Mouse (Mus musculus) lung, postnatal 36 days (tissue): ENCODE results near the gene Ndufs8.

Experiments
- DNase-seq: peaks from one replicate; pipeline ENCODE4 v3.0.0; 2022; ENCODE audit warnings: mixed read lengths

Ndufs8 gene

GRCm38 (mm10) chr19:3903648-3904362 is 8.8 kb downstream of the Ndufs8 start:
- DNase-seq, result no peak

DNA sequence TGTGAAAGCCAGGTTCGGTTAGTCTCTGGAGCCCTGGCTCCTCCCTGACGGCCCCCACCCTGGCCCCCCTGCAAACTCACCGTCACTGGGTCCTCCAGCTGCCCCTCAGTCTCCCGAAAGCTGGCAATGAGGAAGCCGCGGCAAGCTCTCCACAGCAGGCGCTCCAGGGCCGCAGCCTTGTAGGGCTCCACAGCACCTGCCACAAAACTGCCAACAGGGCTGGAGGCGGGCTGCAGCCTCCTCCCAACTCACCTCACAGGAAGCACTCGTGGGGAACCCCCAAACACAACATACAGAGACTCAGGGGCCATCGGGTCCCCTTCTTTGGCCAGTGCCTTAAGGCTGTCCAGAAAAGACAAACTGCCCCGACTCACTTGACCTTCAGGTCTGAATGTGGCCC is 9.6 kb downstream of the Ndufs8 start:
- no peak for DNase-seq

GRCm38 (mm10) chr19:3899618-3900017 is 13.0 kb downstream of the Ndufs8 start:
- no peak for DNase-seq

- no peak for DNase-seq
These were observed 13.6 kb downstream of the Ndufs8 start for GRCm38 (mm10) chr19:3898952-3899351.

DNA sequence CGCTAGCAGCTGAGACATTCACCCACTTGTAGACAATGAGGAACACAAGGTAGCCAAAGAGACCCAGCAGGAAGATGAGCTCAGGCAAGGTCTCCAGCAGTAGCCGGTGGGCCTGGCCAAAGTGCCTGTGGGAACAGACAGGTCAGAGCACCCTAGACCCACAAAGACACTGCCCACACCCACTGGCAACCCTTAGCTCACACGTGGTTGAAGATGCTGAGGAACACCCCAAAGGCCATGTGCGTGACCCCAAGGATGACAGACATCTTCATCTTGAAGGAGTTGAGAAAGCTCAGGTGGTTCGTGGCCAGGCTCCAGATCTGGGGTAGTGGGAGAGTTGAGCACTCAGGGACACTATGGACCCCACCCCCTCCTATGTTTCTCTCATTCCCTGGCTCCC is 15.0 kb downstream of the Ndufs8 start:
- DNase-seq, result no peak

GRCm38 (mm10) chr19:3896208-3896607 is 16.4 kb downstream of the Ndufs8 start:
- no peak for DNase-seq

DNA sequence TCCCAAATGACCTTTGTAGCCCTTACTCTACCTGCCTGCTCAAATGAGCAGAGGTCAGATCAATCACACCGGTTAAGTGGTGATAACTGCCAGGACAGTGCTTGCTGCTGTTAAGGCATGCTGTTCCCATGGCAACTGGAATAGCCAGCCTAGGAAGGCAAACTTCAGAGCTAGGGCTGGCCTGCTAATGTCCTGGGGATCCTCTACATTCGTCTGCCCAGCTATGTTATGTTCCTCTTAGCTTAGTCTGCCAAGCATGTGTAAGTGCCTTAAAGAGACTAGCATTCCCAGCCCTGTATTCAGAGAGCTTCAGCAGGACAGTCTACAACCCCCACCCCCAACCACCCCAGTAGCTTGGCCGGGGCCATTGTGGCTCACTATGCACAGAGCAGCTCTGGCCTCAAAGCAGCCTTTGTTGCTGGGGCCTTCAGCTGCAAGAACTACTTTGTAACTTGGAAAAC is 17.4 kb downstream of the Ndufs8 start:
- no peak for DNase-seq

DNA sequence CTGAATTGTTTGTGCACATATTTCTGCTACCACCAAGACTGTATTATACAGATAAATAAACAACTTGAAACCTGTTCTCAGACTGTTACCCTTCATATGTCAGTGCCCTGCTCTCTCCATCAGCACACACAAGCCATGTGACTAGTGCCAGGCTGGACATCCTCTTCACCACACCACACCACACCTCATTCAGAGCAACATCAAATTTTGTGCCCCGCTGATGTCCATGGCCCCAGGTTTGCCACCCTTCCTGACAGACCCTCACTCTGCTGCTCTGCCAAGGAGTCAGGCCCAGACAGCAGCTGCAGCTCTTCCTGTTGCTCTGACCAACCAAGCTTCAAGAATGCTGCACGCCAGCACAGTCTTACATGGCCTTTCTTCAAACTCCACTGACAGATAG is 18.3 kb downstream of the Ndufs8 start:
- no peak for DNase-seq

- DNase-seq, result no peak
These were observed 18.9 kb downstream of the Ndufs8 start for GRCm38 (mm10) chr19:3893545-3894116.

DNA sequence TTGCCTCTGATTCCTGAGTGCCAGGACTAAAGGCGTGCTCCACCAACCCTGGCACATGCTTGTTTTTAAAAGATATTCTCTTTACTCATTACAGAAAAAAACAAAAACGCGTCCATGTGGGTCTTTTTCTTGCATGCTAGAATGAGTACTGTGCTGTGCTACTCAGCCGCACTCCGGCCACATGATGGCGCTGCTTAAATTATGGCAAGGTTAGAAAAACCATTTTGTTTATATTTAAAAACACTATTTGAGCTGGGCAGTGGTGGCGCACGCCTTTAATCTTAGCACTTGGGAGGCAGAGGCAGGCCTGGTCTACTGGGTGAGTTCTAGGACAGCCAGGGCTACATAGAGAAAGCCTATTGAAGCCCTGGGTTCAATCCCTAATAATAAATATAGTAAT is 22.4 kb downstream of the Ndufs8 start:
- peak; percentile 53 for DNase-seq

- DNase-seq, result no peak
These were observed 23.5 kb downstream of the Ndufs8 start for GRCm38 (mm10) chr19:3889096-3889495.

GRCm38 (mm10) chr19:3884325-3884990 is 28.1 kb downstream of the Ndufs8 start:
- no peak for DNase-seq

DNA sequence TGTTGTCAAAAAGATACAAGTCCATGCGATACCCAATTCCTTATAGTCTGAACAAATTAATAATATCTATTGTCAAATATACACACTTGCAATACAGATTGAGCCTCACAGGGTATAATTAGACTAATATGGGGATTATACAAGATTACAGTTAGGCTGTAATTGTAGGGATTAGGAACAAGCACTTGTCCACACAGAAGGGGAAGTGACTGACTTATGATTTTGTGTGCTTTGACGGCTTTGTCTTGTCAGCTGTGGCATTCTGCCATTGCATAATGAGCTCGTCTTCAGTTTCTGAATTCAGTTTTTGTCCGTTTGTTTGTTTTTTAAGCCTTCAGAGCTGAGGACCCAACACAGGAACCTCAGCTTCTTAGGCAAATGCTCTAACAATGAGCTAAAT is 30.4 kb downstream of the Ndufs8 start:
- peak; percentile 41 for DNase-seq

DNA sequence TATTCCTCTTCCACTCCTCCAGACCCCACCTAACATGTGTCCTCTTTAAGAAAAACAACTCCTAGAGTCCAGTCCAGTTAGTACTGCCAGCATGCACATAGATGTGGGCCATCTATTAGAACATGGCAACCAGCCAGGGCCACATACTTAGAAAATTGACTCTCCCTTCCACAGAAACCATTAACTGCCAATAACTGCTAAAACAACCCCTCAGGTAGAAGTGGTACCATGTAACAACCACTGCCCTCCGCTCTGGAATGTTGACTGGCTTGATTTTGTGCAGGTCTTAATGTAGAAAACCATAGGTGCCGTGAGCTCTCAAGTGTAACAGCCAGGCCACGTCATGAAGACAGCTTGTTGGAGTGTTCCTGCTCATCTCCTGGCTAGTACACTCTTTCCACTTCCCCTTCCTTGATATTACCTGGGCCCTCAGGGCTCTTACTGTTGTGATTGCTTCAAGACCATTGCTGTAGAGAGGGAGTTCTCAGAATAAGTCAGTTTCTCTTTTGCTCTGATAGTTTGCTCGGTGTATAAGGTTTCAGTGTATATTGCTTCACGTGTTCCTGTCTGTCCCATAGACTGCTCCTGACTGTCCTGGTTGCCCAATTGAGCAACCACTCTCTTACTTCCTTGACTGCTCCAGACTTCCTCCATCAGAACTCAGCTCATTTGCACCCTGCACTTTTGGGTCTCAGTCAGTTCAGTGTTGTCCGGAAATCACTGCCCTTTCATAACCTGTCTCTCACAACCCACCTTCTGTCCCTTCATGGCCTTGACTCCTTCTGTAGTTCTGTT is 32.3 kb downstream of the Ndufs8 start:
- DNase-seq, result peak; percentile 71

DNA sequence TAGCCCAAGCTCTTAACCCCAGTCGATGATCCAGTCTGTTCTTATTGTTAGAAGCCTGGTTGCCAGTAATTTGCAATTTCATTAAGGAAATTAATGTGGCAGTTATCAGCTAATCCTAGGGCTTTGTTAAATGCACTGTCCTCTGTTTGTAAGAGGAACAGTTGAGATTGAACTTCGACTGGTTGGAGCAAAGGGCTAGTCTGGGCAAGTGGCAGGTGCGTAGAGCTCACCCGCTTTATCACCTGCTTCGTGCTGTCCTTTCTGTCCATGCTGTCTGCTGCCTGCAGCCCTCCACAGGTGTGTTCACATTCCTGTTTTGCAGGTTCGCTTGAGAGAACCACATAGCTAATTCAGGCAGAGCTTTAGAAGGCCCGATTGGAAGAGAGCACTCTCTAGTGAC is 37.5 kb downstream of the Ndufs8 start:
- DNase-seq, result no peak

GRCm38 (mm10) chr19:3872373-3872772 is 40.2 kb downstream of the Ndufs8 start:
- DNase-seq, result no peak

GRCm38 (mm10) chr19:3871468-3871867 is 41.1 kb downstream of the Ndufs8 start:
- no peak for DNase-seq

DNA sequence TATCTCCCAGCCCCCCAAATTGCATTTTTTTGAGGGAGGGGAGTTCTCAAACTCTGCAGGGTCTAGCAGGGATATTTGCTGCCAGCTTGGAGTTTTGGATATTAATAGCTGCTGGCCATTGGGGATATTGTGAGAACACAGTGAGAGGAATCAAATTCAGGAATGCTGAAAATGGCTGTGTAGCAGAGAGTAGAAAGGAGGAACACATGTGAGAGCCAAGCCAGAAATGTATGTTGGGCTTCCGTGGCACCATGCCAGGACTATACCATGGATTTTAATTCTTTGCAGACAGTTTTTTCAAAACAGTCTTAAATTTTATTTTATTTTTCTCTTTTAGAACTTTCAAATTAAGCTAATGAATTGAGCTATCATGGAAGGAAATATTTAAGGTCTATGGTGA is 44.3 kb downstream of the Ndufs8 start:
- no peak for DNase-seq

- DNase-seq, result no peak
These were observed 47.6 kb downstream of the Ndufs8 start for GRCm38 (mm10) chr19:3864960-3865359.

- DNase-seq, result no peak
These were observed 49.9 kb downstream of the Ndufs8 start for GRCm38 (mm10) chr19:3862713-3863112.
